Comparison of ENCODE assay signal across 18 mouse cellular contexts in genomic region chr5:29925527-29925926, GRCm38 (mm10).
DNase-seq lines count a peak whose midpoint lies in the region; ATAC-seq and TF ChIP-seq lines count a peak whose summit lies in the region.
"Had no signal": no experiment of that assay in that cellular context is flagged by ENCODE, and none has a peak within 500 bp of the region (broad histone marks: within the 10 kb centered on the region; RNA-seq: fewer than 3 reads in every experiment).

No protein-coding gene starts in this region.

- H3K4me2 ChIP-seq in liver, embryonic 12.5 days, result no peak overlapping the region
- no peak overlapping the region for H3K4me2 ChIP-seq in midbrain, postnatal 0 days (ENCODE audit: low read depth, low read length, poor library complexity, severe bottlenecking)
- H3K4me2 ChIP-seq in kidney, embryonic 14.5 days (replicated peaks; ENCODE audit: low read depth, low read length), result no peak overlapping the region
- H3K4me2 ChIP-seq: heart, embryonic 15.5 days; lung, embryonic 14.5 days; midbrain, embryonic 11.5 days; neural tube, embryonic 13.5 days had no signal

- ATAC-seq in liver, embryonic 12.5 days, result peak; percentile 85
- ATAC-seq in megakaryocyte progenitor cell, adult 5-6 weeks (replicated peaks; ENCODE audit: poor library complexity), result peak; percentile 90
- no peak for ATAC-seq in midbrain, postnatal 0 days (ENCODE audit: low FRiP score)
- no peak for ATAC-seq in kidney, embryonic 14.5 days (ENCODE audit: low FRiP score, low TSS enrichment)
- ATAC-seq: forebrain, embryonic 14.5 days; Patski had no signal

- DNase-seq in adrenal gland, adult 8-10 months, result peak; percentile 43
- DNase-seq in adrenal gland, postnatal 36 days, result peak; percentile 5 to 29
- no peak for DNase-seq in midbrain, postnatal 0 days (ENCODE audit: low spot score)
- DNase-seq in gastrocnemius, postnatal 4 days (ENCODE audit: low spot score in 2 of 2), result no peak
- DNase-seq: cerebellum, adult 18-20 months; gastrocnemius, postnatal 14 days; lung, embryonic 14.5 days; lung, postnatal 36 days; spleen, adult 18-20 months; thymus, postnatal 25 days had no signal

- WGBS in liver, embryonic 12.5 days (ENCODE audit: insufficient replicate concordance), result 25% methylated on average over 2 of the region's 2 CpGs
- WGBS in midbrain, postnatal 0 days, result 79% methylated on average over 2 of the region's 2 CpGs
- WGBS in kidney, embryonic 14.5 days, result 81% methylated on average over 2 of the region's 2 CpGs

- H3K9ac ChIP-seq in liver, embryonic 12.5 days, result no peak overlapping the region
- no peak overlapping the region for H3K9ac ChIP-seq in midbrain, postnatal 0 days (replicated peaks; ENCODE audit: low read length, poor library complexity, severe bottlenecking)
- H3K9ac ChIP-seq in kidney, embryonic 14.5 days (ENCODE audit: low read depth, low read length), result no peak overlapping the region
- H3K9ac ChIP-seq: heart, embryonic 15.5 days; lung, embryonic 14.5 days; neural tube, embryonic 13.5 days had no signal

- H3K27ac ChIP-seq in liver, embryonic 12.5 days, result 0 out of 2 replicates have a peak overlapping the region, but pooled peaks have one; percentile 6
- H3K27ac ChIP-seq in midbrain, postnatal 0 days (ENCODE audit: low read depth, low read length), result no peak overlapping the region
- no peak overlapping the region for H3K27ac ChIP-seq in kidney, embryonic 14.5 days (ENCODE audit: low read depth, low read length)
- H3K27ac ChIP-seq: heart, embryonic 15.5 days; neural tube, embryonic 13.5 days had no signal

- H3K4me3 ChIP-seq in liver, embryonic 12.5 days, result no peak overlapping the region
- no peak overlapping the region for H3K4me3 ChIP-seq in midbrain, postnatal 0 days (ENCODE audit: low read depth, low read length)
- H3K4me3 ChIP-seq in kidney, embryonic 14.5 days (ENCODE audit: low read length), result no peak overlapping the region
- H3K4me3 ChIP-seq: heart, embryonic 15.5 days; neural tube, embryonic 13.5 days had no signal

- peaks cover 4% of the 10 kb centered on the region; the same call in 1 of the 2 replicates for H3K9me3 ChIP-seq in liver, embryonic 12.5 days (replicated peaks)
- H3K9me3 ChIP-seq in midbrain, postnatal 0 days (ENCODE audit: low read length), result no peaks in the 10 kb centered on the region
- H3K9me3 ChIP-seq in kidney, embryonic 14.5 days (ENCODE audit: control insufficient read depth, low read length), result no peaks in the 10 kb centered on the region
- H3K9me3 ChIP-seq: heart, embryonic 15.5 days; neural tube, embryonic 13.5 days had no signal

- H3K36me3 ChIP-seq in liver, embryonic 12.5 days, result no peaks in the 10 kb centered on the region
- no peaks in the 10 kb centered on the region for H3K36me3 ChIP-seq in midbrain, postnatal 0 days (ENCODE audit: insufficient read depth, low read length)
- no peaks in the 10 kb centered on the region for H3K36me3 ChIP-seq in kidney, embryonic 14.5 days (ENCODE audit: control insufficient read depth, insufficient read depth, low read length)
- H3K36me3 ChIP-seq: heart, embryonic 15.5 days; neural tube, embryonic 13.5 days had no signal

- H3K27me3 ChIP-seq in liver, embryonic 12.5 days (replicated peaks), result no peaks in the 10 kb centered on the region
- no peaks in the 10 kb centered on the region for H3K27me3 ChIP-seq in midbrain, postnatal 0 days (ENCODE audit: insufficient read depth, low read length)
- H3K27me3 ChIP-seq in kidney, embryonic 14.5 days (ENCODE audit: control insufficient read depth, insufficient read depth, low read length), result no peaks in the 10 kb centered on the region
- H3K27me3 ChIP-seq: heart, embryonic 15.5 days; neural tube, embryonic 13.5 days; Patski had no signal

- H3K4me1 ChIP-seq in liver, embryonic 12.5 days, result peaks cover 14% of the 10 kb centered on the region
- no peaks in the 10 kb centered on the region for H3K4me1 ChIP-seq in midbrain, postnatal 0 days (ENCODE audit: insufficient read depth, low read length)
- no peaks in the 10 kb centered on the region for H3K4me1 ChIP-seq in kidney, embryonic 14.5 days (ENCODE audit: control insufficient read depth, insufficient read depth, low read length)
- H3K4me1 ChIP-seq: heart, embryonic 15.5 days; neural tube, embryonic 13.5 days had no signal

- no peak for TF ChIP-seq CTCF in midbrain, postnatal 0 days (IDR thresholded peaks at IDR 0.05)

Comparison
In these comparisons a context has a peak if more than half of its experiments do, and no peak if none do; other contexts are left out.
1. DNase-seq: peak in adrenal gland, adult 8-10 months (single experiment) and adrenal gland, postnatal 36 days (2 of 2); none in midbrain, postnatal 0 days (single experiment) and gastrocnemius, postnatal 4 days (0 of 2).
2. ATAC-seq: peak in liver, embryonic 12.5 days (single experiment) and megakaryocyte progenitor cell, adult 5-6 weeks (single experiment); none in midbrain, postnatal 0 days (single experiment) and kidney, embryonic 14.5 days (single experiment).